Mouse (Mus musculus) T-cell, adult 2 months (primary cell): ENCODE results near the gene Itga9.

Experiments used
- DNase-seq: peaks from one replicate; pipeline ENCODE4 v3.0.0; 2022; ENCODE audit warnings: low spot score

The Itga9 gene

GRCm38 (mm10) chr9:118686166-118686961, 79.9 kb downstream of the Itga9 start:
- no peak for DNase-seq

DNA sequence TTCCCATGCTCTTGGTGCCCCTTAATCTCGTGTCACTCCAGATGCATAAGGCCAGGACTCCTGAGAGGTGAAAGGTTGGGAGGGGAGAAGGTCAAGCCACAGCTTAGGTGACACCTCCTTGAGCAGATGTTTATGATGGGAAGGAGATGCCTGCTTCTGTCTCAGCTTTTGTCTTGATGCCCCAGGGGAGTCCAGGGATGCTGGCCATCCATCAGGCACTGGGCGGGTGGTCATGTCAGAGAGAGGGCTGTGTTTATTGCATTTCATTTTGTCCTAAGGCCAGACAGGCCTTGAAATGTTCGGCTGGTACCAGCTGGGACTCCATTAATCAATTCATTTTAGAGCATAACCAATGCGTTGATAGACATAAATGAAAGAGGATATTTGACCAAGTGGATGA, 81.8 kb downstream of the Itga9 start:
- no peak for DNase-seq

- no peak for DNase-seq
Observed at GRCm38 (mm10) chr9:118688921-118689451, 82.5 kb downstream of the Itga9 start.

- no peak for DNase-seq
Observed at GRCm38 (mm10) chr9:118693256-118693655, 86.8 kb downstream of the Itga9 start.

DNA sequence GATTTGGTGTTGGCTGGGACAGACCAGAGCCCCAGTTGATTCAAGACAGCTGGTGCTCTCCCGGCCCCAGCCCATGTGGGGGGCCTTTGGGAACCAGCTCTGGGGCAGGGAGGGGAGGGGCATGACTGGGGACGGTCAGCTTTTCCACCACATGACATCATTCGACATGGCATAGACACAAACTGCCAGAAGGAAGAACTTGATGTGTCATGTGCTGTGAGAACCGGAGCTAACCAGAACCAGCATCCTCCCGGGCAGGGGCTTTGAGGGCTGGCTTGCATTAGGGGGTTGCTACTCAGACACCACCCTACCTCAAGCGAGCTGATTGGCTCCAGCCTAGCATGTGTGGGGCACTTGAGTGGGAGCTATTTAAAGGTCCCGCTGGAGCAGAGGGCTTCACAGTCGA, 87.9 kb downstream of the Itga9 start:
- DNase-seq: no peak

DNA sequence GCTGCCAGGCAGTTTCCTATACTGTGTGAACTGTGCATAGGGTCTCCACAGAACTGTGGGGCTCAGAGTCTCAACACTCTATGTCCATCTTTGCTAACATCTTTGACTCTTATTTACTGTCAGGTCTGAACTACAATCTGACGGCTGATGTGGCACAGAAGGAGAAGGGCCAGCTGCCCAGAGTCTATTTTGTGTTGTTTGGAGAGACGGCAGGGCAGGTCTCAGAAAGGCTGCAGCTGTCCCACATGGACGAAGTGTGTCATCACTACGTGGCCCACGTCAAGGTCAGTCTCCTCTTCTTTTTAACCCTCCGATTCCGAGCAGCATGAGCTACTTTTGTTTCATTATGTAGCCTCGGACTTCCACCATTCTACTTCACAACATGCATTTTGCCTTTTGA, 91.7 kb downstream of the Itga9 start:
- no peak for DNase-seq

GRCm38 (mm10) chr9:118699716-118700115, 93.2 kb downstream of the Itga9 start:
- no peak for DNase-seq

DNA sequence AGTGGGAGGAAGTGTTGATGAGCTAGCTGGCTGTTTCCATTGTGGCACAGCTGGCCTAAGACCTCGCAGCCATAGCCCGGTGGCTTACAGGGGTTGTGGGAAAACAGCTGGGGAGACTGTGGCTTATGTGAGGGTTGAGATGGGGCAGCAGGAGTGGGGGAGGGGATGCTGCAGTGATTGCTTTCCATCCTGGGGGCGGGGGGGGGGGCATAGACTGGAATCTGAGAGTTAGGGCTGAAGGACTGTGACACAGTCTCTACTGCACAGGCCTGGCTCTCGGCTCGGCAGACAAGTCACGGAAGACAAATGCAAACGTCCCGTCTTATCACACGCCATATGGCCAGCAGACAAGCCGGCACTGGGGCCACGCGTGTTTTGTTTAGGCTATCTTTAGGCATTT, 94.4 kb downstream of the Itga9 start:
- no peak for DNase-seq

DNA sequence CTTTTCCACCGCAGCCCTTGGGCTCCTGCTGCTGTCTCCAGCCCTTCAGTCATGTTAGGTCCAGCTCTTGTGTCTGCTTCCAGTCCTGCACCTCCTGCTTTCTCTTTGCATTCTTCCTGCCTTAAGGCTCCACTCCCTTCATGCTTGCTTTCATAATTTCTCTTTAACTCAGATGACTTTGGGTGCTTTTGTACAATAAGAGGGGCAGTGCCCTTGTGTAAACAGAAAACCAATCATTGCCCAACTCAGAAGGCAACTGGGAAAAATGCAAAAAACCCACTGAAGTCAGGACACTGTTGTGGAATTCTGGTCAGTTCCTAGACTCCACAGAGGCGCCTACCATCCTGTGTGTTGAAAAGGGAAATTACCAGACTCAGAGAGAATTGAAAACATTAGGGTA, 95.3 kb downstream of the Itga9 start:
- no peak for DNase-seq

DNA sequence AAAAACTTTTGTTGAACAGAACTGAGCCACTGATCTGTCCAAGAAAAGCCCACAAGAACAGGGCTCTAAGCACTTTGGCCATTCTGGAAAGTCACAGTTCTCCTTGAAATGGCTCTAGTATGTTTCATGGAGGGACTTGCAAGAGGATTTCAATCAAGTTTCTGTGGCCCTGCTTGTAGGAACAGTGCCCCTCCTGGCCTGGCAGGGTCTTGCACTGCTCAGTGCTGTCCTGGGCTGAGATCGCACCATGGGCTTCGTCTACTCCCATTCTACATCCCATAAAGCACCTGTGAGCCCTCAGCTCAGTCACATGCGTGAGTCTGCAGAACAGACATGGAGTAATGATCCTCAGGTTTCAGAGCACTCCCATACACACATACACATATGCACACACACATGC, 96.7 kb downstream of the Itga9 start:
- no peak for DNase-seq

DNA sequence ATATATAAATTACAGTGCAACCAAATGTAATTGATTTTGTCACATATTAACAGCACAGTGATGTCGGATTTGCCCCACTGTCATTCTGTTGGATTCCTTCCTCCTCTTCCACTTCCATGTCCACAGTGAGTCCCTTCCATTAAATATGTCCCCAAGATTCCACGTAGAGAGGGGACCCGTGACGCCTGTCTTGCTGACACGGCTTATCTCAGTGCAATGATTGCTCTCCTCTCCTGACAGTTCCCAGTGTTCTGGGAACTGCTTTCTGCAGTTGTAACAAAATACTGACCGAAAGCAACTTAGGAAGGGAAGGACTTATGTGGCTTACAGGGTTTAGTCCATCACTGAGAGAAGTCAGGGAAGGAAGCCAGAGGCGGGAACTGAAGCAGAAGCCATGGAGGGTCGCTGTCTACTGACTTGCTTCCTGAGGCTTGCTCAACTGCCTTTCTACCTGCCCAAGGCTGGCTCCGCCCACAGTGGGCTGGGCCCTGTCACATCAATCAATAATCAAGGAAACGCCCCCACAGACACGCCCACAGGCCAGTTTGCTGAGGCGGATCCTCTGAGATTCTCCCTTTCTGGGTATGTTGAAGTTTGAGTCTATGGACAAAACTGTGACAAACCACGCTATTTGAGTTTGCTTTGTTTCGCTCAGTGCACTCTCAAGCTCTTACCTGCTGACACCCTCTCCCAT, 99.0 kb downstream of the Itga9 start:
- DNase-seq: peak; percentile 62

DNA sequence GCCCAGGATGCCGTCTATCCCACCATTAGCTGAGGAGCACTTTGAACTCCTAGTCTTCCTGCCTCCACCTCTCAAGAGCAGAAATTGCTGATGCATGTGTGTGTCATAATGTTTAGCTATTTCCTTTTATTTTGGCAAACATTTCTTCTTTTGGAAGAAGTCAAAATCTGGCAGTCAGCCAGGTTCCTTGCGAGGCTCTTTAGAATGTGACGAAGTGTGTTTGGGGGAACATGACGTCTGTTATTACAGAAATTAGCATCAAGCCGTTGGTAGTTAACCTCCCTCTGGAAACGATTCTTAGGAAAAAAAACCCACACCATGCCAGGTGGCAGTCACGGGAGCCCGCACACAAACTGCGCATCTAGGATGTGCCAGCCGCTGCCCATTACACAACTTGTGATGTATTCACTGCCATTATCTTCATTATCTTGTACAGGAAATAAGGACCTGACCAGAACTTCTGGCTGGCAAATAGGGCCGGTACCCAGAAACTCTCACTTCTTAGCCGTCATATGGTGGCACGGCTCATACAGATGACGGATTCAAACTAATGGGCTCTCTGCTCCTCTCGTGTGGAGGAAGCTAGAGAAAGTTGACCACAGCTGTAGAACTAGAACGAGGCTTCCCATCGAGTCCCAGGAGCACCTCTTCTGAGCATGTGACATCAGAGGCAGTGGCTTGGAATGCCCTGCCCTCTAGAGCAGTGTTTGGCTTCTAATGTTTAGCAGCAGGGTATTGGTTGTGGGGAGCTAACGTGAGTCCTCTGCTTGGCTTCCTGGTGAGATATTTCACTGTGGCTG, 99.9 kb downstream of the Itga9 start:
- DNase-seq: peak; percentile 70

- no peak for DNase-seq
Observed at GRCm38 (mm10) chr9:118710625-118711024, 104.1 kb downstream of the Itga9 start.

DNA sequence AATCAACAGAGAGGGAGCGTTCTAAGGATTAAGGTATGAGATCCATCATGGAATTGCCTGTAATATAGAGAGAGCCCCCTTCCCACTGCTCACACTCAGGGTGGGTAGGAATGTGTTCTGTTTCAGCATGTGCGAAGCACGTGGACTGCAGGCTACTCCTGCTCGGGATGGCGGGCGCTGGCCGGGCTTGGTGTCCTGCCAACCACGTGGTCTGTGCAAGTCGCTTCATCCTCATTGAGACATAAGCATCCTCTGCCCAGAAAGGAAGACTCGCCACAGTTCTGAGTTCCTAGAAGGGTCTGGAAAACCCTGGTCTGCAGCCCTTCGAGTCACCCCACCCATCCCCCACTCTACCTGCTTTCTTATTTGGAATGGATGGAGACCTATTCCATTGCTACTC, 105.3 kb downstream of the Itga9 start:
- no peak for DNase-seq

DNA sequence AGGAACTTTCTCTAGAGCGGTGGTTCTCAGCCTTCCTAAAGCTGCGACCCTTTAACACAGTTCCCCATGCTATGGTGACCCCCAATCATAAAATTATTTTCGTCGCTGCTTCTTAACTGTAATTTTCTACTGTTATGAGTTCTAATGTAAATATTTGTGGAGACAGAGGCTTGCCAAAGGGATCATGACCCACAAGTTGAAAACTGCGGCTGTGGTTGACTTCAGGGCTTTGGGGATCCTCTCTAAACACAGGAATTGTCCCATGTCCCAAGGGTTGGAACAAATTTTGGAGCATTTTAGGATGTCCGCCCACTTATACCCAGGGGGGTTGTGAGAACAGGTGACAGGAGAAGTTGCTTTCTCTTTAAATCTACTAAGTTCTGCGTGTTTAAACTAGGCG, 107.0 kb downstream of the Itga9 start:
- no peak for DNase-seq

DNA sequence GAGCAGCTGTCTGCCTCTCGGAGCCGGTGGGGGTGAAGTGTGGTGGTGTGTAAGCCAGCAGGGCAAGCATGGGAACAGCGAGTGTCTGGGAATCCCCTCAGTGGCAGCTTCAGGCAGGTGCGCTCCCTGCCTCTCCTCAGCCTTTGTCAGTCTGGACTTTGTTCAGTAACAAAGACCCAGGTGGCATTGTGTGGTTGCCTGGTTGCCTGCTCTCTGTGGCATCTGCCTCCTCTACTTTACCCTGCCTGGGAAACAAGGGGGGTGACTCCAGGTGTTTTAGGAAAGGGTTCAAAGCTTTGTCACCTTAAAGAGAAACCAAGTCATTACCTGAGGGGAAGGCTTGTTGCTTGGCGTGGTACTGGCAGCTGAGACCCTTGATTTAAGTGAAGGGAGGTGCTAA, 108.0 kb downstream of the Itga9 start:
- DNase-seq: no peak

DNA sequence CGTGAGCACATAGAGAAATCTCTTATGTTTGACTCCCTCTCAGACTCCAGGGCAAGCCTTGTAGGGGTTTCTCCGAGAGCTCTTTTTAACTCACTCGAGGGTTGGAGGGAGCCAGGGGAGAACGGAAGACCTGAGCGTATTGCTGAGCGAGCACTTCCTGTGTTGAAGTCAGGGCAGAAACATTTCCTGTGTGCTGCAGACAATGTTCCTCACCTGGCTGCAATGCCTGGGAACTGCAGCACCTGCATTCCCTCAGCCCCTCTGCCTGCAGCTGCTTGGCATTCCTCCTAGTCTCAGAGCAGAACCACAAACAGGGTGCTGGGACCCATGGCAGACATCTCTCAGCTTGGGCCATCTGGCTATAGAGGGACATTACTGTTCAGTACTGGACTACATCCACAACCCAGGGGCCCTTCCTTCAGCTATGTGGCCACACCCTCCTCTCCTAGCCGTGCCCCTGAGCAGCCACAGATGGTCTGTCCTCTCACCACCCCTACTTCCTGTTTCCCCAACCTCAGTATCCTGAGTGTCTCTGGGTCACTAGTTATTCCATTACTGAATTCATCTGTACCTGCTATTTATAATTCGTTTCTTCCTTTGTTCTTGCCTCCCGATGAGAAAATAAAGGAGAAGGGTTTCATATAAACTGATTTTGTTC, 109.6 kb downstream of the Itga9 start:
- peak; percentile 79 for DNase-seq

DNA sequence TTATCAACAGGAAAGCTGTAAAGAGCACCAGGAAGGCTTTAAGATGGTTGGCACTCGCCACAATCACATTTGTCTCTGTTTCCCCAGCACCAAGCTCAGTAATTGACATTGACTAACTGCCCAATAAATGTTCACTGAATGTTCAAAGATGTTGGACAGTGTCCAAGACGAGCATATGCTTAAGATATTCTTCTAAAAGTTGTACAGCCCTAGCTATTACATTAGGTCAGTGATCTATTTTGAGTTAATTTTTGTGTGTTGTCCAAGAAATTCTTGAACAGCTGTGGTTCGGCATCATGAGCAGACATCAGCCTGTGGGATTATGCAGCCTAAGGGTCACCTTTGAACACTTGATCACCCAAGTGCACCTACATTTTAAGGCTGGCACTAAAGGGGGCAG, 110.9 kb downstream of the Itga9 start:
- DNase-seq: no peak

- no peak for DNase-seq
Observed at GRCm38 (mm10) chr9:118718511-118718910, 112.0 kb downstream of the Itga9 start.

- no peak for DNase-seq
Observed at GRCm38 (mm10) chr9:118721056-118721455, 114.6 kb downstream of the Itga9 start.

GRCm38 (mm10) chr9:118722789-118723325, 116.4 kb downstream of the Itga9 start:
- DNase-seq: no peak

GRCm38 (mm10) chr9:118725128-118725527, 118.6 kb downstream of the Itga9 start:
- no peak for DNase-seq
